Mouse (Mus musculus) erythroblast, embryonic 14.5 days (primary cell): ENCODE measurements around the gene Zxdc. TPM values are rescaled to one million over a fixed set of nuclear protein-coding genes. Genes with fewer than 3 reads are reported as not detected.

Experiments used
- H3K27me3 ChIP-seq: 2 replicates; pipeline ENCODE4 v1.6.1; 2012; ENCODE audit warnings: inconsistent platforms; ENCODE audit not compliant: control insufficient read depth
- H3K36me3 ChIP-seq: 2 replicates; pipeline ENCODE4 v1.6.1; 2012; ENCODE audit warnings: mild to moderate bottlenecking, inconsistent platforms; ENCODE audit not compliant: control insufficient read depth
- H3K4me1 ChIP-seq: 2 replicates; pipeline ENCODE4 v1.6.1; 2012; ENCODE audit warnings: inconsistent platforms; ENCODE audit not compliant: control insufficient read depth
- H3K4me3 ChIP-seq: replicated peaks from 2 replicates; pipeline ENCODE3; 2012; ENCODE audit warnings: moderate library complexity, mild to moderate bottlenecking, inconsistent platforms
- H3K9me3 ChIP-seq: 2 replicates; pipeline ENCODE4 v1.6.1; 2012; ENCODE audit warnings: low read length, inconsistent platforms, mixed read lengths; ENCODE audit not compliant: control insufficient read depth
- GATA1 ChIP-seq: IDR thresholded peaks from 2 replicates; pipeline ENCODE4 v1.6.1; 2012; ENCODE audit warnings: low read length, inconsistent platforms, mixed read lengths
- TAL1 ChIP-seq: IDR thresholded peaks from 3 replicates; pipeline ENCODE4 v1.6.1; 2012; ENCODE audit warnings: low read length, inconsistent platforms, mixed read lengths
- polyA plus RNA-seq: library from polyadenylated mRNA; stranded (reverse); fragments of >175 nt; gene quantifications from 2 replicates; pipeline ENCODE4 v1.2.3, GENCODE M21; 2012

Gene Zxdc
- polyA plus RNA-seq, 1 experiment: 0.72 TPM

- no peaks in the 10 kb centered on the region for H3K27me3 ChIP-seq
- H3K4me1 ChIP-seq: no peaks in the 10 kb centered on the region
- peak overlapping the region; percentile 41 for H3K4me3 ChIP-seq
- no peaks in the 10 kb centered on the region for H3K9me3 ChIP-seq
- TF ChIP-seq GATA1 (no peak), TAL1 (no peak)
- H3K36me3 ChIP-seq: no peaks in the 10 kb centered on the region; the same call in 1 of the 2 replicates
These were observed 35.0 kb upstream of the Zxdc start for GRCm38 (mm10) chr6:90334244-90334643.

GRCm38 (mm10) chr6:90342343-90342742 lies 26.9 kb upstream of the Zxdc start:
- H3K9me3 ChIP-seq: no peaks in the 10 kb centered on the region
- H3K27me3 ChIP-seq: no peaks in the 10 kb centered on the region
- peaks cover 3% of the 10 kb centered on the region; the same call in 1 of the 2 replicates for H3K36me3 ChIP-seq
- H3K4me3 ChIP-seq: no peak overlapping the region
- TF ChIP-seq TAL1: no peak
- no peak for TF ChIP-seq GATA1
- H3K4me1 ChIP-seq: no peaks in the 10 kb centered on the region

- Histone ChIP-seq H3K36me3 (peaks cover 5% of the 10 kb centered on the region; the same call in 1 of the 2 replicates), H3K4me3 (no peak overlapping the region), H3K4me1 (no peaks in the 10 kb centered on the region), H3K27me3 (no peaks in the 10 kb centered on the region), H3K9me3 (no peaks in the 10 kb centered on the region)
- TF ChIP-seq TAL1 (no peak), GATA1 (no peak)
These were observed 22.1 kb upstream of the Zxdc start for GRCm38 (mm10) chr6:90347183-90347582.

- TF ChIP-seq TAL1 (no peak), GATA1 (no peak)
- no peaks in the 10 kb centered on the region for H3K9me3 ChIP-seq
- no peaks in the 10 kb centered on the region for H3K27me3 ChIP-seq
These were observed 20.8 kb upstream of the Zxdc start for GRCm38 (mm10) chr6:90348500-90348899.

GRCm38 (mm10) chr6:90350011-90350410 lies 19.3 kb upstream of the Zxdc start:
- Histone ChIP-seq H3K4me3 (no peak overlapping the region), H3K27me3 (no peaks in the 10 kb centered on the region), H3K4me1 (no peaks in the 10 kb centered on the region), H3K9me3 (no peaks in the 10 kb centered on the region), H3K36me3 (peaks cover 5% of the 10 kb centered on the region; the same call in 1 of the 2 replicates)
- TF ChIP-seq GATA1 (no peak), TAL1 (no peak)

More at GRCm38 (mm10) chr6:90348500-90348899, 20.8 kb upstream of the Zxdc start:
- peaks cover 5% of the 10 kb centered on the region; the same call in 1 of the 2 replicates for H3K36me3 ChIP-seq
- H3K4me3 ChIP-seq: no peak overlapping the region
- H3K4me1 ChIP-seq: no peaks in the 10 kb centered on the region

- Histone ChIP-seq H3K27me3 (no peaks in the 10 kb centered on the region), H3K4me1 (no peaks in the 10 kb centered on the region), H3K9me3 (no peaks in the 10 kb centered on the region), H3K4me3 (no peak overlapping the region), H3K36me3 (peaks cover 8% of the 10 kb centered on the region; the same call in 1 of the 2 replicates)
- no peak for TF ChIP-seq TAL1
- no peak for TF ChIP-seq GATA1
These were observed 11.2 kb upstream of the Zxdc start for GRCm38 (mm10) chr6:90358142-90358541.

GRCm38 (mm10) chr6:90359445-90359844 lies 9.8 kb upstream of the Zxdc start:
- H3K4me1 ChIP-seq: no peaks in the 10 kb centered on the region
- TF ChIP-seq TAL1 (no peak), GATA1 (no peak)
- no peak overlapping the region for H3K4me3 ChIP-seq
- H3K9me3 ChIP-seq: no peaks in the 10 kb centered on the region
- peaks cover 8% of the 10 kb centered on the region; the same call in 1 of the 2 replicates for H3K36me3 ChIP-seq
- no peaks in the 10 kb centered on the region for H3K27me3 ChIP-seq

- Histone ChIP-seq H3K27me3 (no peaks in the 10 kb centered on the region), H3K4me3 (no peak overlapping the region), H3K4me1 (no peaks in the 10 kb centered on the region), H3K36me3 (peaks cover 8% of the 10 kb centered on the region; the same call in 1 of the 2 replicates), H3K9me3 (no peaks in the 10 kb centered on the region)
- TF ChIP-seq TAL1: no peak
- no peak for TF ChIP-seq GATA1
These were observed 9.1 kb upstream of the Zxdc start for GRCm38 (mm10) chr6:90360024-90360781.

GRCm38 (mm10) chr6:90360922-90361614 lies 8.2 kb upstream of the Zxdc start:
- TF ChIP-seq GATA1 (no peak), TAL1 (no peak)
- Histone ChIP-seq H3K4me1 (no peaks in the 10 kb centered on the region), H3K27me3 (no peaks in the 10 kb centered on the region), H3K9me3 (no peaks in the 10 kb centered on the region), H3K36me3 (peaks cover 8% of the 10 kb centered on the region; the same call in 1 of the 2 replicates), H3K4me3 (no peak overlapping the region)
